Mouse (Mus musculus): Measurements from ENCODE around the gene AC124108.1. TPM values are rescaled to one million over a fixed set of nuclear protein-coding genes. Genes with fewer than 3 reads are reported as not detected.
"Not testable (repeated sequence)": the region's sequence is repeated elsewhere in the genome, so short reads cannot be mapped to it uniquely, and the experiment has no call there.

AC124108.1 gene
- total RNA-seq, 1 experiment from 2014 or later: not detected

- ATAC-seq (replicated peaks; ENCODE audit: low read depth, poor library complexity, severe bottlenecking): not testable (repeated sequence)
Observed at GRCm38 (mm10) chr1:132162618-132163017, 28.6 kb upstream of the AC124108.1 start.

DNA sequence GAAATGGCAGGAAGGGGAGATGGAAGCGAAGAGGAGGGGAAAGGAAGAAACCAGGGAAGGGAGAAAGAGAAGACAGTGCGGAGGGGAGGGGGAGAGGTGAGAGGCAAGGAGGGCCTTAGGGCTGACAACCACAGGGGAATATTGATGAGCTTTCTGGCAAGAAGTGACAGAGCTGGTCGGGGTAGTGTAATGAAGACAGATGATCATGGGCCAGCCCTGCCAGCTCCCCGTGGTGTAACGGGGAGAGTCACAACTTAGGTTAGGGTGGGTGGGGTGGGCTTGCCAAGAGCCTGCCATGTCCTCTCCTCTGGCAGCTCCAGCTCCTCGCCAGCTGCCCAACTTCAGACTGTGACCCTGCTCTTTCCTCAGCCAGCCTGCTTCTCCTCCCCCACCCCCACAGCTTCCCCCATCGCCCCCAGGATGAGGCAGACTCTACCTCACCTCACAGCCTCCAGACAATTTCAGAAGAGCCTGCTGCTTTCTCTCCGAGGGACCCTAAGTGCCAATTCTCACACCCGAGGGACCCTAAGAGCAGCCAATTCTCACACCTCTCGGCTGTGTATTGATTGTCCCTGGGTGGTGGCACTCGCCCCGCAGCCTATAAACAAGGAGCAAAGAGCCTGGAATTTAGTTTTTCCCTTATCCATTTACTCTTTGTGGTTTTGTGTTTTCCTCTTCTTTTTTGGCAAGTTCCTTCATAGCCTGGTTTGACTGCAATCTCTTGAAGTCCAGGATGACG, 26.3 kb upstream of the AC124108.1 start:
- ATAC-seq (replicated peaks; ENCODE audit: low read depth, poor library complexity, severe bottlenecking): no peak

DNA sequence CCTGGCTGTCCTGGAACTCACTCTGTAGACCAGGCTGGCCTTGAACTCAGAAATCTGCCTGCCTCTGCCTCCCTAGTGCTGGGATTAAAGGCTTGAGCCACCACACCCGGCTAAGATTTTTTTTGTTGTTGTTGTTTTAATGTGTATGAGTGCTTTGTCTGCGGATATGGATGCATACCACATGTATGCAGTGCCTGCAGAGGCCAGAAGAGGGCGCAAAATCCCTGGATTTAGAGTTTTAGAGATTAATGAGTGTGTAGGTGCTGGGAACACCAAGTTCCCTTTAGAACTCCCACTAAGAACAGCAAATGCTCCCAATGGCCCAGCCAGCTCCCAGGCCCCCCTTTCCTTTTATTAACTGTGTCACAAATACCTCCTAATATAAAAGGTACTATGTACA, 25.4 kb upstream of the AC124108.1 start:
- no peak; the same call in 1 of the 2 replicates for ATAC-seq (replicated peaks; ENCODE audit: low read depth, poor library complexity, severe bottlenecking)

DNA sequence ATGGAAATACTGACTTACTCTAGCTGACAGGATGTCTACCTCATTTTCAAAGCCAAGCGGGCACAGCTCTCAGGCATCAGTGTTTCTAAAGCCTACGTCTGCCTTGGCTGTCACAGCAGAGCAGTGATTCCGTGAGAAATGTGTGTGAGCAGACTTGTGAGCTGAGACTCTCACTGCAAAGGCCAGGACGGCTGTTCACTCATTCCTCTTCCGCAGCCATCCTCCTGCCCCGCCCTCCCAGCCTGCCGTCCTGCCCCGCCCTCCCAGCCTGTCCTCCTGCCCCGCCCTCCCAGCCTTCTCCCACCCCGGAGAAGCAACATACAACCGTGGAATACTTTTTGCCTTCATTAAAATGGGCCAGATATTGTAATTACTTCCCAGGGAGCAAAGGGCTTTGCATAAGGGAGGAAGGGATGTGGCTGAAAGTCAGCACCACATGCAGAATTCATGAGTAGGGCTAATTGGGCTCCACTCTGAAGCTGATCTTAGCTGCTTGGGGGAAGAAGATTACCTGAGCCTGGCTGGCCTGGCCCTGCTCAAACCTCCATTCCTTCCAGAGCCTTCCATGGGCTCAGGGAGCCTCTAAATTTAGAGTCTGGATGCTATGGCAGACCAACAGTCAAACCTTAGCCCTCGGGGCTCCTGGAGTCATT, 23.0 kb upstream of the AC124108.1 start:
- ATAC-seq (replicated peaks; ENCODE audit: low read depth, poor library complexity, severe bottlenecking): peak; percentile 75

DNA sequence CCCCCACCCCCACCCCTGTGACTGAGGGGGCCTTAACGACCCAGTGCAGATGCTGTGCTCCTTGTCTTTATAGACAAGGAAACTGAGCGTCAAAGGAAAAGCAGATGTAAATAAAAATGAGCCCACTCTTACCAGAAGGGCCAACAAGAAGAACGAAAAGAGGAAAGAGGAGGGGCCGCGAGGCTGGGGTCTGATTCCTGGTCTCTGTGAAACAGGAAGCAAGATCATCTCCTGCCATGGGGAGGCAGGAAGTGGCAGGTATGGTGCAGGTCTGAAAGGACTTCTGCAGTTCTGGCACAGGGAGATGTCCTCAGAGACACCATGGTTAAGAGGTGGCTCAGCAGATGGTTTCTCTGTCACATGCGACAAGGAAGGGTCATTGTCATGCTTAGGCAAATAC, 20.6 kb upstream of the AC124108.1 start:
- peak; percentile 50 for ATAC-seq (replicated peaks; ENCODE audit: low read depth, poor library complexity, severe bottlenecking)

- ATAC-seq (replicated peaks; ENCODE audit: low read depth, poor library complexity, severe bottlenecking): no peak
Observed at GRCm38 (mm10) chr1:132171619-132172018, 19.6 kb upstream of the AC124108.1 start.

GRCm38 (mm10) chr1:132186303-132186702, 5.0 kb upstream of the AC124108.1 start:
- no peak for ATAC-seq (replicated peaks; ENCODE audit: low read depth, poor library complexity, severe bottlenecking)

DNA sequence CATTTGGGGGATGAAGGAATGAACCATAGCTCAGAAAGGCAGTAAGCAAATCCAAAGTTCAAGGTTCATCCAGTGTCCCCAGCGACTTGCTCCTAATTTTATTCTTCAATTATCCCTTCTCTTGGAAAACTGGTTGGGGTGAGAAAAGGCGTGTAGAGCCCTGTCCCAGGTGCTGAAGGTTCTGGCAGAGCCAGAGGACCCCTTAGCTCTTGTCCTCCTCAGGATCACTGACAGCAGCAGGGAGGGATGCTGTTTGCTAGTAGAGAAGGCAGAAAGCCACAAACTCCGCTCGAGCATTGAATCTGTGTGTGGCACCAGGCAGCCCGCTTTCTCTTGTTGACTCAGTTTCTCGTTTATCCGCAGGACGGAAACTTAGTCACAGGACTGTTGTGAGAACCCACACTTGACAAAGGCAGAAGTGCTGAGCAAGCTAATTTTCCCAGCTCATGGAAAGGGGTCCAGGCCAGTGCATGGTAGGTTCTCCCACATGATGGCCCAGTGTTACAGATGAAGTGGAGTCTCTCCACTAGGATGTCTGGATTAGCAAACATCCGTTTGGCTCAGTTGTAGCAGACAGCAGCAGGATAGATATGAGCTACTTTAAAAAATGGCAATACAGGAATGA, 2.7 kb upstream of the AC124108.1 start:
- no peak for ATAC-seq (replicated peaks; ENCODE audit: low read depth, poor library complexity, severe bottlenecking)

- no peak for ATAC-seq (replicated peaks; ENCODE audit: low read depth, poor library complexity, severe bottlenecking)
Observed at GRCm38 (mm10) chr1:132189231-132189630, 2.0 kb upstream of the AC124108.1 start.

DNA sequence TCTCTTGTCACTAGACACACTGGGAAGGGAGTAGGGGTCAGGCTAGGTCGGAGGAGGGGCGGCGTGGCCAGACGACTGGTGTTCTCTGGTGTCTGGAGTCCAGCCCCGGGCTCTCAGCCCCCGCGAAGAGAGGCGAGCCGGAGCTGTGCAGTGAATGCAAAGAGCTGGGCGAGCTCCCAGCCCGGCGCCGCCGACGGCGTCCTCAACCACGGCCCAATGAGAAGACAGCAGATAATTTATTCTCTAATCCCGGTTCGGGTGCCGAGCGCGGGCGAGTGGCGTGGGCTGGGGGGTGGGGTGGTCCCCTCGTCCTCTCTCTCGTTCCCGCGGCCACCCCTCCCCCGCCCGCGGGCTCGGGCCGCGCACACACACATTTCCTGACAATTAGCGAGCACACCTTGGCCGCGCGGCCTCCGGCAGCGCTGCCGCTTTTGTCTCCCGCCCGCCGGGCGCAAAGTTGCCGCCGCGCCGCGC, 1.2 kb upstream of the AC124108.1 start:
- peak; percentile 53 for ATAC-seq (replicated peaks; ENCODE audit: low read depth, poor library complexity, severe bottlenecking)

DNA sequence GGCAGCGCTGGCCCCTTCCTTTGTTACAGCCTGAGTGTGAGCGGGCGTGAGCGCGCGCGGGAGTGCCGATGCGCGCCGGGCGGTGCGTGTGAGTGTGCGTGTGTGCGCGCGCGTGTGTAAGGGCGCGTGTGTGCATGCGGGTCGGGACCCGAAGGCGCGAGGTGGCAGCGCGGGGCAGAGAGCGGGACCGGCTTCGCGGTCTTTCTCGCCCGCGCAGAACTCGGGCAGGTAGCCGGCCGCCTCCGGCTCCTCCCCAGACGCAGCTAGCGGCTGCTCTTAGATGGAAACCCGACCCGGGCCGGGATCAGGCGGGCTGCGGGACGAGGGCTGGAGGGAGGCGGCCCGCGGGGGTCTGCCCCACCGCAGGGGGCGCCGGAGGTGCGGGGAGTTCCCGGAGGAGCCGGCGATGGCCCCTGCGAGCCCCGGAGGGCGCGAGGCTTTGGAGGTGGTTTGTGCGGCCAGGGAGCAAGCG, 600 bp upstream of the AC124108.1 start:
- ATAC-seq (replicated peaks; ENCODE audit: low read depth, poor library complexity, severe bottlenecking): no peak

GRCm38 (mm10) chr1:132191786-132192680, 776 bp downstream of the AC124108.1 start:
- no peak for ATAC-seq (replicated peaks; ENCODE audit: low read depth, poor library complexity, severe bottlenecking)

DNA sequence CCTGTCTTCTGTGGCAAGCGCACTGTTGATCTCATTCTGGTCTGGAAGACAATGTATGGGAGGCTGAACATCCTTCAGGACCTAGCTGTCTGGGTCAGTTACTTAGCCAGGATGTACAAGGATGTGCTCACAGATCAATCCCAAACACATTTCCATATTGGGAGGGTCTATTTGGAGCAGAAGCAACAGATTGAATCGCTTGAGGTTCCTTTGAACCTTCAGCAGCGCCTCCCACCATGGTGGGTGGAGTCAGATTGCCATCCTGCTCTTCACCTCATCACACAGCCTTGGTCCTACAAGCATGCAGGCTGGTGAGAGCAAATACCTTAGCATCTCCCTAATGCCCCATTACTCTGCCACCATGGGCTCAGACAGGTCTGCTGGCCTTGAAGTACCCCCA, 2.5 kb downstream of the AC124108.1 start:
- no peak for ATAC-seq (replicated peaks; ENCODE audit: low read depth, poor library complexity, severe bottlenecking)

GRCm38 (mm10) chr1:132194624-132195023, 3.4 kb downstream of the AC124108.1 start:
- ATAC-seq (replicated peaks; ENCODE audit: low read depth, poor library complexity, severe bottlenecking): no peak

GRCm38 (mm10) chr1:132195100-132195499, 3.8 kb downstream of the AC124108.1 start:
- ATAC-seq (replicated peaks; ENCODE audit: low read depth, poor library complexity, severe bottlenecking): no peak

DNA sequence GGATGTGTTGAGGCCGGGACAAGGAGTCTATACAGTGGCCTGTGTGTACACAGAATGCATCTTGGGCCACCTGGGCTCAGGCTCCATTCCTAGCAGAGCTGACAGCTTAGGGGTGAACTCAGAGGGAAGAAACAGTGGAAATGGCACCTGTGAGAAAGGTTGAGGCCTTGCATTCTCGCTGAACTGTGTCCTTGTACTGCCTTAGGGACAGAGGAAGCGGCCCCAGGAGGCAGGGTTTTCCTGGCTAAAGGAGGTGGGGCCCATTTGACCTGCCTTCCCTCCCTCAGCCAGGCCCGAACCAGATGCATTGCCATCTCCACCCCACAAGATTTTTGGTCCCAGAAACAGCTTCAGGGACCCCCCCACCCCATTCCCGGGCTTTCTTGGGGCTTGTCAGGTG, 4.4 kb downstream of the AC124108.1 start:
- ATAC-seq (replicated peaks; ENCODE audit: low read depth, poor library complexity, severe bottlenecking): no peak

DNA sequence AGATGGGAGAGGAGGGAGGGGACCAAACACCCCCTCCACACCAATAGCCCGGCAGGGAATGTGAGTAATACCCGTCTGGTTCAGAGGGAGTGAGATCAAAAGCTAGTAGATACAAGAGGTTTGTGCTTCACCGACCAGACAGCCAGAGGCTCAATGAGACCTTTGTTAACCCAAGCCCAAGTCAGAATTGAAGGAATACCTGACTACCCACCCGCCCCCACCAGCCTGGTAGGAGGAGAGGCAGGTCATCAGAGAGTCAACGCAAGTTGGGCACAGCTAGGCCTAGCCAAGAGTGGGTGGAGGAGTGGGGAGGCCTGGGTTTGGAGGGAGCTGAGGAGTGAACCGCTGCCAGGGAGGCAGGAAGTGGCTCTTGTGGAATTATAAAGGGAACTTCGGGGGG, 5.1 kb downstream of the AC124108.1 start:
- no peak for ATAC-seq (replicated peaks; ENCODE audit: low read depth, poor library complexity, severe bottlenecking)

- ATAC-seq (replicated peaks; ENCODE audit: low read depth, poor library complexity, severe bottlenecking): no peak
Observed at GRCm38 (mm10) chr1:132197666-132198065, 6.4 kb downstream of the AC124108.1 start.

DNA sequence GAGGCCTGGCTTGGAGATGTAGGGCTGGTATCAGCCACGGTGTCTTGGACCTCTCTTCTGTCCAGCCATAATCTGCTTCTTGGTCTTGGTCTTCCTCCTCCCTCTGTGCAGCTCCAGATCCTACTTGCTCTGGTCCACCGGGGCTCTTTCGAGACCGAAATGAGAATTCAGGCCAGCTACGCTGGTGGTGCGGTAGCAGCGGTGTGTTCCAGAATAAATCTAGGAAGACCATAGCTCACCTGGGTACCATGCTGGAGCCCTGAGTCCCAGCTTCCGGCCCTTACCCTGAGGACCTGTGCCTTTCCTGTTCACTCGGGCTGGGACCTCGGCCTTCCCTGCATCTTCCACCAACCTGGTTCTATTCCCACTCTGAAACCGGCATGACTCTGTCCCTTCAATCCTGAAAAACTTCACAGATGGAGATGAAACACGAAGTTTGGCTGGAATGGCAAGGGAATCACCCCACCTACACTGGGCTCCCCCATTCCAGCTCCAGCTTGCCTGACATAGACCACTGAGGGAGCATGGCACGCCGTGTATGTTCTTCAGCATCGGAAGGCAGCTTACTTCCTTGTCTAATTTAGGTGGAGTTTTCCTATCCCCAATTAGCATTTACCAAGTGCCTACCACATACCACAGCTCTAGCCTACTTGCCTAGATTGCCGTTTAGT, 7.3 kb downstream of the AC124108.1 start:
- ATAC-seq (replicated peaks; ENCODE audit: low read depth, poor library complexity, severe bottlenecking): no peak

Measured in common myeloid progenitor, adult 5-6 weeks (primary cell).